Mouse (Mus musculus) intestine, embryonic 14.5 days (tissue): Measurements from ENCODE around the gene Plcg2. TPM values are rescaled to one million over a fixed set of nuclear protein-coding genes. Genes with fewer than 3 reads are reported as not detected.
A peak's percentile ranks its signal among the peaks of the same experiment; 100 is the strongest.

Experiments
- ATAC-seq: fragments of 200-750 bp; cut with Nextera tagmentation; replicated peaks from 2 replicates; pipeline ENCODE4 v1.8.0; 2017; ENCODE audit warnings: low read depth, moderate number of reproducible peaks, moderate TSS enrichment, moderate library complexity; ENCODE audit not compliant: low FRiP score, low TSS enrichment
- DNase-seq: peaks from one replicate; pipeline ENCODE4 v3.0.0-alpha.2; 2018; ENCODE audit warnings: low spot score
- H3K27ac ChIP-seq: fragments of 300-500 bp; sonication (generic); 2 replicates; pipeline ENCODE4 v1.5.1; 2014; ENCODE audit warnings: low read depth, mild to moderate bottlenecking, control low read depth
- H3K27me3 ChIP-seq: fragments of 300-500 bp; sonication (generic); replicated peaks from 2 replicates; pipeline ENCODE4 v1.6.1; 2014; ENCODE audit warnings: low read length, control low read depth; ENCODE audit not compliant: control insufficient read depth, insufficient read depth
- H3K36me3 ChIP-seq: fragments of 300-500 bp; sonication (generic); 2 replicates; pipeline ENCODE4 v1.6.1; 2014; ENCODE audit warnings: low read length, control low read depth; ENCODE audit not compliant: control insufficient read depth, insufficient read depth
- H3K4me1 ChIP-seq: fragments of 300-500 bp; sonication (generic); replicated peaks from 2 replicates; pipeline ENCODE4 v1.6.1; 2014; ENCODE audit warnings: low read length, control low read depth, mixed read lengths; ENCODE audit not compliant: control insufficient read depth, insufficient read depth
- H3K4me2 ChIP-seq: fragments of 300-500 bp; sonication (generic); 2 replicates; pipeline ENCODE4 v1.6.1; 2014; ENCODE audit warnings: low read length
- H3K4me3 ChIP-seq: fragments of 300-500 bp; sonication (generic); 2 replicates; pipeline ENCODE4 v1.5.1; 2014; ENCODE audit warnings: low read depth, low read length, control low read depth, mixed read lengths
- H3K9ac ChIP-seq: fragments of 300-500 bp; sonication (generic); 2 replicates; pipeline ENCODE4 v1.6.1; 2014; ENCODE audit warnings: mild to moderate bottlenecking, low read length
- H3K9me3 ChIP-seq: fragments of 300-500 bp; sonication (generic); 2 replicates; pipeline ENCODE4 v1.6.1; 2016; ENCODE audit warnings: low read length, control low read depth; ENCODE audit not compliant: control insufficient read depth
- WGBS: fragments of 180-500 bp; shearing (Covaris S2); extraction: QIAGEN DNeasy Blood & Tissue Kit; methylation state at CpG from one replicate; pipeline ENCODE4 v1.1.7; 2014; 5-methylcytosine and 5-hydroxymethylcytosine counted together
- polyA plus RNA-seq: library from polyadenylated mRNA; unstranded; fragments of >200 nt; fragmentation: Nextera tagmentation; extraction: Ambion mirVana; gene quantifications from 2 replicates; pipeline ENCODE4 v1.2.1, GENCODE M21; 2014

Gene Plcg2
- 3.2 and 3.4 TPM in 2 replicates for polyA plus RNA-seq

GRCm38 (mm10) chr8:117498179-117498914, at the start of gene Plcg2:
Plcg2 (plus strand) TSS chr8:117498291.
- no peaks in the 10 kb centered on the region for H3K36me3 ChIP-seq
- no peak within 1 kb of the TSS for H3K27ac ChIP-seq
- DNase-seq: peak; percentile 73
- no peaks in the 10 kb centered on the region for H3K4me1 ChIP-seq
- H3K9me3 ChIP-seq: no peaks in the 10 kb centered on the region
- under 1% methylated on average over 58 of the region's 62 CpGs for WGBS
- H3K4me2 ChIP-seq: peak within 1 kb of the TSS; percentile 99
- peak within 1 kb of the TSS; percentile 48 for H3K9ac ChIP-seq
- peaks cover 28% of the 10 kb centered on the region for H3K27me3 ChIP-seq
- peak; percentile 69 for ATAC-seq
- peak within 1 kb of the TSS; percentile 58 for H3K4me3 ChIP-seq

DNA sequence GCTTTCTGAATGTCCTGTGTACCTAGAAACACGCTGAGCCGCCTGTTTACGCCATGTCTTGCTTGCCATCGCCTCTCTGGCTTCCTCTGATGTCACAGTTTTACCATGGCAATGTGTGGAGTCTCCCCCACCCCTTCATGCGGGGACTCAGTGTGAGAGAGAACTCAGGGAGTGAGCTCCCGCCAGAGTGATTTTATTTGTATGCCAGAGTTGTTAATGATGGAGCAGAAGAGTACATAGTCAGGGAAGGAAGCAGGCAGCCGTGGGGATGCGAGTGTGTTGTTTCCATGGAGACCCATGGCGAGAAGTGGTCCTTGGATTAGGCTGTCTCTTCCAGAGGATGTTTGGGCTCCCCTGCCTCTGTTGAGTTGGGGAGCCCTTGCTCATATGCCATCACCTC, 47.0 kb upstream of the Plcg2 start:
- Histone ChIP-seq H3K9ac (no peak overlapping the region), H3K27ac (no peak overlapping the region), H3K36me3 (peaks cover 90% of the 10 kb centered on the region), H3K27me3 (no peaks in the 10 kb centered on the region), H3K4me2 (no peak overlapping the region), H3K4me3 (no peak overlapping the region), H3K4me1 (no peaks in the 10 kb centered on the region), H3K9me3 (no peaks in the 10 kb centered on the region)
- 83% methylated on average over 9 of the region's 9 CpGs for WGBS
- no peak for DNase-seq
- ATAC-seq: no peak

- H3K9ac ChIP-seq: no peak overlapping the region
- no peaks in the 10 kb centered on the region for H3K4me1 ChIP-seq
- peaks cover 94% of the 10 kb centered on the region for H3K36me3 ChIP-seq
- H3K4me2 ChIP-seq: no peak overlapping the region
- ATAC-seq: no peak
- H3K27me3 ChIP-seq: no peaks in the 10 kb centered on the region
- 81% methylated on average over 6 of the region's 6 CpGs for WGBS
- DNase-seq: no peak
- H3K4me3 ChIP-seq: no peak overlapping the region
- H3K9me3 ChIP-seq: no peaks in the 10 kb centered on the region
- no peak overlapping the region for H3K27ac ChIP-seq
Measured at GRCm38 (mm10) chr8:117453974-117454373, 44.1 kb upstream of the Plcg2 start.

- peaks cover 95% of the 10 kb centered on the region for H3K36me3 ChIP-seq
Measured at GRCm38 (mm10) chr8:117454516-117455116, 43.5 kb upstream of the Plcg2 start.

DNA sequence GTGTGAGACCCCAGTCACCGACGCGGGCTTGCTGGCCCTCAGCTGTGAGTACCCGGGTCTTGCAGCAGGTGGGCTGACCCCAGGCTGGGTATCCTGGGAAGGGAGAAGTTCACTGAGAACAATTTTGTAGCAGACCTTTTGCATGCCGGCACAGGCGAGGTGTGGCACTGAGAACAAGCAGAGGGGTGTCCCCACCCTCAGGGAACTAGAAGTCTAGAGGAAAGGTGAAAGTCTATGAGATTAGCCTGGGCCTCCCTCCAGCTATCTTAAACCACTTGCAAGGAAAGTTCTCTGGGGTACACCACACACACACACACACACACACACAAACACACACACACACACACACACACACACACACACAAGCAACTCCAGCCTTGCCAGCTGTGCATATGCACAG, 42.4 kb upstream of the Plcg2 start:
- Histone ChIP-seq H3K4me3 (no peak overlapping the region), H3K27ac (no peak overlapping the region), H3K4me2 (no peak overlapping the region), H3K4me1 (no peaks in the 10 kb centered on the region), H3K36me3 (peaks cover 96% of the 10 kb centered on the region), H3K9ac (no peak overlapping the region), H3K27me3 (no peaks in the 10 kb centered on the region), H3K9me3 (no peaks in the 10 kb centered on the region)
- 84% methylated on average over 6 of the region's 6 CpGs for WGBS
- ATAC-seq (no peak), DNase-seq (no peak)

More at GRCm38 (mm10) chr8:117454516-117455116, 43.5 kb upstream of the Plcg2 start:
- H3K4me2 ChIP-seq: no peak overlapping the region
- H3K9me3 ChIP-seq: no peaks in the 10 kb centered on the region
- H3K9ac ChIP-seq: no peak overlapping the region
- no peaks in the 10 kb centered on the region for H3K27me3 ChIP-seq
- DNase-seq: no peak
- no peak for ATAC-seq
- no peaks in the 10 kb centered on the region for H3K4me1 ChIP-seq
- no peak overlapping the region for H3K4me3 ChIP-seq
- 93% methylated on average over 14 of the region's 14 CpGs for WGBS
- H3K27ac ChIP-seq: no peak overlapping the region

DNA sequence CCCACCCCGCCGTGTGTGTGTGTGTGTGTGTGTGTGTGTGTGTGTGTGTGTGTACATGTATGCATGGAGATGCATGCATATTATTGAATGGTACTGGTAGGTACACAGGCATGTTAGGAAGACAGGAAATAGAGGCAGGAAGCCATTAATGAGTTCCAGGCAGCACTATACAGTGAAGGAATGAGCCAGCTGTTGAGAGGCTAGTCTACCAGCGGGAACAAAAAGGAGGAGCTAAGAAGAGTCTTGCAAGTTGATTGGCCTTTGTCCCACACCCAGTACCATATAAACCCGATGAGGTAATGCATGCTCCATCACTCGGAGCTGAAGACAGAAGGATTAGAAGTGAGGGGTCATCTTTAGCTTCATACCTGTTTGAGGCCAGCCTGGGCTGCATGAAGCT, 39.7 kb upstream of the Plcg2 start:
- Histone ChIP-seq H3K27me3 (no peaks in the 10 kb centered on the region), H3K4me3 (no peak overlapping the region), H3K9me3 (no peaks in the 10 kb centered on the region), H3K36me3 (peaks cover 70% of the 10 kb centered on the region), H3K4me2 (no peak overlapping the region), H3K27ac (no peak overlapping the region), H3K4me1 (no peaks in the 10 kb centered on the region), H3K9ac (no peak overlapping the region)
- no peak for ATAC-seq
- 57% methylated on average over 5 of the region's 5 CpGs for WGBS
- no peak for DNase-seq

- ATAC-seq (no peak), DNase-seq (no peak)
- Histone ChIP-seq H3K9me3 (no peaks in the 10 kb centered on the region), H3K27ac (no peak overlapping the region), H3K4me1 (no peaks in the 10 kb centered on the region), H3K4me2 (no peak overlapping the region), H3K27me3 (no peaks in the 10 kb centered on the region), H3K36me3 (peaks cover 27% of the 10 kb centered on the region; the same call in 1 of the 2 replicates), H3K9ac (no peak overlapping the region), H3K4me3 (no peak overlapping the region)
- WGBS: 73% methylated on average over 11 of the region's 11 CpGs
Measured at GRCm38 (mm10) chr8:117462701-117463284, 35.3 kb upstream of the Plcg2 start.

DNA sequence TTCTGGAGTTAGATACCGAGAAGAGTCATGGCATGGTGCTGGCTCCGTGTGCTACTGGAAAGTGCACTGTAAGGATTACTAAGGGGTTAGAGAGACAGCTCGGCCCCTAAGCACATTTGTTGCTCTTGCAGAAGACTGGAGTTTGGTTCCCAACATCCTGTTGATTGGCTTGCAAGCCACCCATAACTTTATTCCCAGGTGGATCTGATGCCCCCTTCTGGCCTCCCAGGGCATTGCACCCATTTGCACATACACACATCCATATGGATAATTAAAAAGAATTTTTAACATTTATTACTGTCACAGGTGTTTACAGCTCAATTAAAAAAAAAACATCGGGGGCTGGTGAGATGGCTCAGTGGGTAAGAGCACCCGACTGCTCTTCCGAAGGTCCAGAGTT, 33.6 kb upstream of the Plcg2 start:
- ATAC-seq (no peak), DNase-seq (no peak)
- no peaks in the 10 kb centered on the region for H3K27me3 ChIP-seq
- no peak overlapping the region for H3K27ac ChIP-seq
- no peak overlapping the region for H3K9ac ChIP-seq
- H3K36me3 ChIP-seq: peaks cover 11% of the 10 kb centered on the region; the same call in 1 of the 2 replicates
- H3K4me2 ChIP-seq: no peak overlapping the region
- no peak overlapping the region for H3K4me3 ChIP-seq
- 95% methylated on average over 6 of the region's 6 CpGs for WGBS
- no peaks in the 10 kb centered on the region for H3K9me3 ChIP-seq
- no peaks in the 10 kb centered on the region; the same call in 1 of the 2 replicates for H3K4me1 ChIP-seq
